In the genomic region with DNA sequence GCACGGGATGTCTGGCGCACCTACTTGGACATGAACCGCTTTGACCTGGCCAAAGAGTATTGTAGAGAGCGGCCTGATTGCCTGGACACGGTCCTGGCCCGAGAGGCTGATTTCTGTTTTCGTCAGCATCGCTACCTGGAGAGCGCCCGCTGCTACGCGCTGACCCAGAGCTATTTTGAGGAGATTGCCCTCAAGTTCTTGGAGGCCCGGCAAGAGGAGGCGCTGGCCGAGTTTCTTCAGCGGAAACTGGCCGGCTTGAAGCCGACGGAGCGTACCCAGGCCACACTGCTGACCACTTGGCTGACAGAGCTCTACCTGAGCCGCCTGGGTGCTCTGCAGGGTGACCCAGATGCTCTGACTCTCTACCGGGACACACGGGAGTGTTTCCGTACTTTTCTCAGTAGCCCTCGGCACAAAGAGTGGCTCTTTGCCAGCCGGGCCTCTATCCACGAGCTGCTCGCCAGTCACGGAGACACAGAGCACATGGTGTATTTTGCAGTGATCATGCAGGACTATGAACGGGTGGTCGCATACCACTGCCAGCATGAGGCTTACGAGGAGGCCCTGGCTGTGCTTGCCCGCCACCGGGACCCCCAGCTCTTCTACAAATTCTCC, we compare ENCODE assay signal across 29 mouse cellular contexts. TPM values are rescaled to one million over a fixed set of nuclear protein-coding genes. Genes with fewer than 3 reads are reported as not detected.
DNase-seq lines count a peak whose midpoint lies in the region; TF ChIP-seq lines count a peak whose summit lies in the region.
"Had no signal": no experiment of that assay in that cellular context is flagged by ENCODE, and none has a peak within 500 bp of the region (broad histone marks: within the 10 kb centered on the region; RNA-seq: fewer than 3 reads in every experiment).

No protein-coding gene starts in this region.

- no peaks in the 10 kb centered on the region for H3K4me1 ChIP-seq in ES-Bruce4 (ENCODE audit: control insufficient read depth, insufficient read depth, low read length)

- H3K36me3 ChIP-seq in ES-Bruce4 (ENCODE audit: control insufficient read depth, insufficient read depth, low read length, poor library complexity, severe bottlenecking): 0 out of 2 replicates have a peak, but pooled peaks cover 8% of the 10 kb centered on the region

- H3K27ac ChIP-seq in ES-Bruce4 (ENCODE audit: insufficient read depth, low read length): no peak overlapping the region
- H3K27ac ChIP-seq: embryonic facial prominence, embryonic 12.5 days; forebrain, embryonic 15.5 days; heart, embryonic 10.5 days; heart, embryonic 15.5 days; kidney, postnatal 0 days; limb, embryonic 10.5 days; limb, embryonic 15.5 days; liver, embryonic 13.5 days; midbrain, embryonic 15.5 days; neural tube, embryonic 15.5 days had no signal

- TF ChIP-seq EP300 in ES-Bruce4 (IDR thresholded peaks at IDR 0.05; ENCODE audit: insufficient read depth, low read depth, low read length): no peak

- TF ChIP-seq CTCF in ES-Bruce4 (IDR thresholded peaks at IDR 0.05; ENCODE audit: low read depth, low read length): no peak

- H3K4me3 ChIP-seq in ES-Bruce4 (ENCODE audit: low read depth, low read length): peak overlapping the region; percentile 46
- H3K4me3 ChIP-seq: embryonic facial prominence, embryonic 12.5 days; forebrain, embryonic 15.5 days; heart, embryonic 10.5 days; heart, embryonic 15.5 days; limb, embryonic 10.5 days; limb, embryonic 15.5 days; liver, embryonic 13.5 days; midbrain, embryonic 15.5 days; neural tube, embryonic 15.5 days had no signal

- H3K9me3 ChIP-seq in ES-Bruce4 (replicated peaks; ENCODE audit: control insufficient read depth, insufficient read depth, low read length, poor library complexity, severe bottlenecking): no peaks in the 10 kb centered on the region
- H3K9me3 ChIP-seq: embryonic facial prominence, embryonic 12.5 days; forebrain, embryonic 15.5 days; G1E; heart, embryonic 10.5 days; heart, embryonic 15.5 days; limb, embryonic 10.5 days; limb, embryonic 15.5 days; liver, embryonic 13.5 days; midbrain, embryonic 15.5 days; neural tube, embryonic 15.5 days had no signal

- H3K27me3 ChIP-seq in ES-Bruce4 (ENCODE audit: control insufficient read depth, insufficient read depth, low read length, poor library complexity, severe bottlenecking): no peaks in the 10 kb centered on the region
- H3K27me3 ChIP-seq: embryonic facial prominence, embryonic 12.5 days; forebrain, embryonic 15.5 days; heart, embryonic 15.5 days; limb, embryonic 15.5 days; liver, embryonic 13.5 days; midbrain, embryonic 15.5 days; neural tube, embryonic 15.5 days had no signal

- no peak for TF ChIP-seq POLR2A in ES-Bruce4 (IDR thresholded peaks at IDR 0.05; ENCODE audit: insufficient read depth, low read length)

- DNase-seq in cerebellum, adult 11 months: peak; percentile 56
- peak; percentile 76 for DNase-seq in cerebellum, adult 9-10 months
- peak; percentile 61 to 63 for DNase-seq in cerebellum, postnatal 36 days
- no peak for DNase-seq in thymus, postnatal 25 days
- no peak for DNase-seq in urinary bladder, postnatal 14 days (ENCODE audit: low spot score)
- no peak for DNase-seq in kidney, postnatal 25 days
- DNase-seq: adrenal gland, postnatal 14 days; embryo, embryonic 11 days; gastrocnemius, postnatal 25 days; kidney, adult 2 months; layer of hippocampus, adult 9-11 months; liver, embryonic 13.5 days; lung, adult 18-20 months; lung, postnatal 4 days; right cerebral cortex, adult 18-20 months; spleen, adult 18-20 months; thymus, postnatal 36 days had no signal

- H3K9ac ChIP-seq in ES-Bruce4 (ENCODE audit: low read depth, poor library complexity, severe bottlenecking): 0 out of 2 replicates have a peak overlapping the region, but pooled peaks have one; percentile 2
- H3K9ac ChIP-seq: embryonic facial prominence, embryonic 12.5 days; forebrain, embryonic 15.5 days; heart, embryonic 15.5 days; limb, embryonic 15.5 days; liver, embryonic 13.5 days; midbrain, embryonic 15.5 days; neural tube, embryonic 15.5 days had no signal

RNA-seq across cellular contexts. Expression of gene Vps18, which starts 5.3 kb away (rescaled TPM):
- 11.7 and 12.8 TPM in 2 replicates for polyA plus RNA-seq in ES-Bruce4 (2011; ENCODE audit: insufficient read depth, insufficient read length, low read depth, missing spikeins)

RNA-seq across cellular contexts. Expression of gene Rhov, which starts 22.8 kb away (rescaled TPM):
- polyA plus RNA-seq in ES-Bruce4 (2011; ENCODE audit: insufficient read depth, insufficient read length, low read depth, missing spikeins): 0.36 and 0.78 TPM in 2 replicates
- polyA plus RNA-seq: CD4-positive, CD25-positive, alpha-beta regulatory T cell, adult 4 months; G1E had no signal

RNA-seq across cellular contexts. Expression of gene Dll4, which starts 31.7 kb away (rescaled TPM):
- 0.18 TPM in 1 of 2 replicates, not detected in the other for polyA plus RNA-seq in ES-Bruce4 (2011; ENCODE audit: insufficient read depth, insufficient read length, low read depth, missing spikeins)
- polyA plus RNA-seq: CD4-positive, CD25-positive, alpha-beta regulatory T cell, adult 4 months had no signal

RNA-seq across cellular contexts. Expression of gene Spint1, which starts 56.7 kb away (rescaled TPM):
- 57.3 and 71.4 TPM in 2 replicates for polyA plus RNA-seq in ES-Bruce4 (2011; ENCODE audit: insufficient read depth, insufficient read length, low read depth, missing spikeins)
- polyA plus RNA-seq: CD4-positive, CD25-positive, alpha-beta regulatory T cell, adult 4 months; G1E had no signal

RNA-seq across cellular contexts. Expression of gene Chac1, which starts 57.1 kb away (rescaled TPM):
- 3.6 and 3.8 TPM in 2 replicates for polyA plus RNA-seq in ES-Bruce4 (2011; ENCODE audit: insufficient read depth, insufficient read length, low read depth, missing spikeins)
- polyA plus RNA-seq: CD4-positive, CD25-positive, alpha-beta regulatory T cell, adult 4 months; G1E had no signal

Comparison
In these comparisons a context has a peak if more than half of its experiments do, and no peak if none do; other contexts are left out.
1. DNase-seq: peak in cerebellum, adult 11 months (single experiment), cerebellum, adult 9-10 months (single experiment) and cerebellum, postnatal 36 days (2 of 2); none in thymus, postnatal 25 days (single experiment), urinary bladder, postnatal 14 days (single experiment) and kidney, postnatal 25 days (0 of 2).